Mouse (Mus musculus) limb, embryonic 15.5 days (tissue): ENCODE data around the gene Itgal. TPM values are rescaled to one million over a fixed set of nuclear protein-coding genes. Genes with fewer than 3 reads are reported as not detected.
"Not testable (repeated sequence)": the region's sequence is repeated elsewhere in the genome, so short reads cannot be mapped to it uniquely, and the experiment has no call there.

Experiments used
- ATAC-seq: fragments of 200-750 bp; cut with Nextera tagmentation; 2 replicates; pipeline ENCODE4 v1.8.0; 2017; ENCODE audit warnings: low read depth, moderate TSS enrichment; ENCODE audit not compliant: insufficient number of reproducible peaks, low FRiP score, low TSS enrichment
- H3K27ac ChIP-seq: fragments of 300-500 bp; sonication (generic); 2 replicates; pipeline ENCODE4 v1.5.1; 2015; ENCODE audit warnings: moderate library complexity, mild to moderate bottlenecking, inconsistent platforms
- H3K27me3 ChIP-seq: fragments of 300-500 bp; sonication (generic); 2 replicates; pipeline ENCODE4 v1.6.1; 2015; ENCODE audit warnings: inconsistent platforms
- H3K36me3 ChIP-seq: fragments of 300-500 bp; sonication (generic); 2 replicates; pipeline ENCODE4 v1.6.1; 2015; ENCODE audit warnings: inconsistent platforms
- H3K4me1 ChIP-seq: fragments of 300-500 bp; sonication (generic); 2 replicates; pipeline ENCODE4 v1.6.1; 2015; ENCODE audit warnings: inconsistent platforms
- H3K4me2 ChIP-seq: fragments of 300-500 bp; sonication (generic); 2 replicates; pipeline ENCODE4 v1.6.1; 2015; ENCODE audit warnings: mild to moderate bottlenecking, inconsistent platforms
- H3K4me3 ChIP-seq: fragments of 300-500 bp; sonication (generic); 2 replicates; pipeline ENCODE4 v1.5.1; 2015; ENCODE audit warnings: mild to moderate bottlenecking, inconsistent platforms
- H3K9ac ChIP-seq: fragments of 300-500 bp; sonication (generic); 2 replicates; pipeline ENCODE4 v1.6.1; 2015; ENCODE audit warnings: inconsistent platforms
- H3K9me3 ChIP-seq: fragments of 300-500 bp; sonication (generic); 2 replicates; pipeline ENCODE4 v1.6.1; 2016; ENCODE audit warnings: inconsistent platforms
- whole genome bisulfite sequencing: fragments of 180-500 bp; shearing (Covaris S2); methylation state at CpG from one replicate; pipeline ENCODE4 v1.1.7; 2015; 5-methylcytosine and 5-hydroxymethylcytosine counted together
- polyA plus RNA-seq: library from polyadenylated mRNA; unstranded; fragments of >200 nt; fragmentation: Nextera tagmentation; extraction: Ambion mirVana; gene quantifications from 2 replicates; pipeline ENCODE4 v1.2.1, GENCODE M21; 2015

Gene Itgal
- polyA plus RNA-seq, 1 experiment from 2014 or later: 1.2 TPM

- ATAC-seq: peak; percentile 31
- no peaks in the 10 kb centered on the region for H3K9me3 ChIP-seq
- under 1% methylated on average over 39 of the region's 42 CpGs for WGBS
Measured at GRCm38 (mm10) chr7:127345092-127345491, 49.0 kb downstream of the Itgal start.

GRCm38 (mm10) chr7:127345512-127346325 lies 49.7 kb downstream of the Itgal start, which contains the start of gene Zfp768:
Zfp768 (minus strand) TSS chr7:127345589.
- Histone ChIP-seq H3K36me3 (peaks cover 26% of the 10 kb centered on the region), H3K9me3 (no peaks in the 10 kb centered on the region), H3K4me1 (peaks cover 25% of the 10 kb centered on the region), H3K4me3 (peak within 1 kb of the TSS; percentile 92), H3K9ac (peak within 1 kb of the TSS; percentile 90), H3K27me3 (no peaks in the 10 kb centered on the region), H3K27ac (peak within 1 kb of the TSS; percentile 96), H3K4me2 (peak within 1 kb of the TSS; percentile 65)
- peak; percentile 88 for ATAC-seq
- under 1% methylated on average over 76 of the region's 76 CpGs for WGBS

More at GRCm38 (mm10) chr7:127345092-127345491, 49.0 kb downstream of the Itgal start:
- Histone ChIP-seq H3K27me3 (no peaks in the 10 kb centered on the region), H3K4me3 (peak overlapping the region; percentile 92), H3K27ac (peak overlapping the region; percentile 96), H3K4me2 (peak overlapping the region; percentile 65), H3K9ac (peak overlapping the region; percentile 90), H3K4me1 (peaks cover 25% of the 10 kb centered on the region), H3K36me3 (peaks cover 26% of the 10 kb centered on the region)

GRCm38 (mm10) chr7:127346676-127347075 lies 50.6 kb downstream of the Itgal start:
- Histone ChIP-seq H3K4me2 (peak overlapping the region; percentile 65), H3K27ac (no peak overlapping the region), H3K4me3 (peak overlapping the region; percentile 92), H3K27me3 (no peaks in the 10 kb centered on the region), H3K4me1 (peaks cover 25% of the 10 kb centered on the region), H3K36me3 (peaks cover 20% of the 10 kb centered on the region), H3K9ac (no peak overlapping the region), H3K9me3 (no peaks in the 10 kb centered on the region)
- 15% methylated on average over 8 of the region's 8 CpGs for WGBS
- ATAC-seq: no peak

- no peak overlapping the region for H3K27ac ChIP-seq
- ATAC-seq: no peak
- H3K36me3 ChIP-seq: no peaks in the 10 kb centered on the region
- no peaks in the 10 kb centered on the region for H3K27me3 ChIP-seq
- H3K4me3 ChIP-seq: no peak overlapping the region
- no peaks in the 10 kb centered on the region for H3K9me3 ChIP-seq
- H3K9ac ChIP-seq: no peak overlapping the region
- no peak overlapping the region for H3K4me2 ChIP-seq
- WGBS: 79% methylated on average over 5 of the region's 5 CpGs
- H3K4me1 ChIP-seq: peaks cover 3% of the 10 kb centered on the region
Measured at GRCm38 (mm10) chr7:127351230-127352004, 55.4 kb downstream of the Itgal start.

GRCm38 (mm10) chr7:127355796-127356195 lies 59.7 kb downstream of the Itgal start:
- Histone ChIP-seq H3K4me3 (no peak overlapping the region), H3K27ac (no peak overlapping the region), H3K9ac (no peak overlapping the region), H3K36me3 (no peaks in the 10 kb centered on the region), H3K27me3 (peaks cover 13% of the 10 kb centered on the region; the same call in 1 of the 2 replicates), H3K4me2 (no peak overlapping the region), H3K4me1 (no peaks in the 10 kb centered on the region), H3K9me3 (no peaks in the 10 kb centered on the region)
- no peak for ATAC-seq
- WGBS: 67% methylated on average over 3 of the region's 3 CpGs

GRCm38 (mm10) chr7:127357871-127358270 lies 61.8 kb downstream of the Itgal start:
- Histone ChIP-seq H3K27ac (no peak overlapping the region), H3K9ac (no peak overlapping the region), H3K9me3 (no peaks in the 10 kb centered on the region), H3K4me2 (no peak overlapping the region), H3K27me3 (peaks cover 20% of the 10 kb centered on the region; the same call in 1 of the 2 replicates), H3K36me3 (no peaks in the 10 kb centered on the region), H3K4me3 (no peak overlapping the region), H3K4me1 (no peaks in the 10 kb centered on the region)
- 55% methylated on average over 2 of the region's 2 CpGs for WGBS
- no peak for ATAC-seq

GRCm38 (mm10) chr7:127358472-127358871 lies 62.4 kb downstream of the Itgal start:
- Histone ChIP-seq H3K36me3 (no peaks in the 10 kb centered on the region), H3K9ac (no peak overlapping the region), H3K4me3 (no peak overlapping the region), H3K4me1 (peaks cover 2% of the 10 kb centered on the region), H3K9me3 (no peaks in the 10 kb centered on the region), H3K4me2 (no peak overlapping the region), H3K27ac (no peak overlapping the region), H3K27me3 (peaks cover 22% of the 10 kb centered on the region; the same call in 1 of the 2 replicates)
- no peak for ATAC-seq
- 63% methylated on average over 4 of the region's 4 CpGs for WGBS

- 78% methylated on average over 4 of the region's 4 CpGs for WGBS
- H3K36me3 ChIP-seq: no peaks in the 10 kb centered on the region
- H3K4me2 ChIP-seq: no peak overlapping the region
- no peak overlapping the region for H3K9ac ChIP-seq
- H3K9me3 ChIP-seq: no peaks in the 10 kb centered on the region
- no peak overlapping the region for H3K27ac ChIP-seq
- H3K4me3 ChIP-seq: no peak overlapping the region
- peaks cover 7% of the 10 kb centered on the region for H3K4me1 ChIP-seq
- no peak for ATAC-seq
- peaks cover 29% of the 10 kb centered on the region; the same call in 1 of the 2 replicates for H3K27me3 ChIP-seq
Measured at GRCm38 (mm10) chr7:127360265-127360664, 64.2 kb downstream of the Itgal start.

- Histone ChIP-seq H3K4me1 (peaks cover 7% of the 10 kb centered on the region), H3K4me2 (no peak overlapping the region), H3K36me3 (no peaks in the 10 kb centered on the region), H3K27ac (no peak overlapping the region), H3K9me3 (no peaks in the 10 kb centered on the region), H3K4me3 (no peak overlapping the region), H3K27me3 (peaks cover 30% of the 10 kb centered on the region; the same call in 1 of the 2 replicates), H3K9ac (no peak overlapping the region)
- no peak for ATAC-seq
- 36% methylated on average over 9 of the region's 13 CpGs for WGBS
Measured at GRCm38 (mm10) chr7:127361449-127361848, 65.4 kb downstream of the Itgal start.

GRCm38 (mm10) chr7:127362418-127362817 lies 66.4 kb downstream of the Itgal start:
- Histone ChIP-seq H3K4me3 (peak overlapping the region; percentile 17; the same call in 1 of the 2 replicates), H3K27me3 (peaks cover 30% of the 10 kb centered on the region; the same call in 1 of the 2 replicates)
- H3K9ac ChIP-seq, H3K27ac ChIP-seq, H3K9me3 ChIP-seq, H3K36me3 ChIP-seq, H3K4me2 ChIP-seq, H3K4me1 ChIP-seq, ATAC-seq: not testable (repeated sequence)
- 18% methylated on average over 13 of the region's 13 CpGs for WGBS

GRCm38 (mm10) chr7:127363475-127363921 lies 67.4 kb downstream of the Itgal start:
- Histone ChIP-seq H3K36me3 (no peaks in the 10 kb centered on the region), H3K4me2 (peak overlapping the region; percentile 69), H3K27ac (no peak overlapping the region), H3K9ac (peak overlapping the region; percentile 39), H3K9me3 (no peaks in the 10 kb centered on the region), H3K4me3 (peak overlapping the region; percentile 35), H3K27me3 (peaks cover 30% of the 10 kb centered on the region; the same call in 1 of the 2 replicates), H3K4me1 (peaks cover 7% of the 10 kb centered on the region)
- WGBS: 3% methylated on average over 24 of the region's 24 CpGs
- no peak for ATAC-seq
